Mouse (Mus musculus): ENCODE results near the gene Usb1. TPM values are rescaled to one million over a fixed set of nuclear protein-coding genes. Genes with fewer than 3 reads are reported as not detected.

Usb1 gene
- polyA plus RNA-seq, 1 experiment = 21.2 TPM

GRCm38 (mm10) chr8:95396752-95397151, 64.7 kb downstream of the Usb1 start:
- H3K4me1 ChIP-seq (ENCODE audit: control insufficient read depth, insufficient read depth, insufficient read length, low read length) = no peaks in the 10 kb centered on the region

More at GRCm38 (mm10) chr8:95396752-95397151, 64.7 kb downstream of the Usb1 start:
- Histone ChIP-seq H3K27ac (ENCODE audit: insufficient read depth, low read depth, low read length) (no peak overlapping the region), H3K36me3 (ENCODE audit: control insufficient read depth, insufficient read depth, low read length) (no peaks in the 10 kb centered on the region), H3K27me3 (ENCODE audit: control insufficient read depth, insufficient read depth, low read length) (no peaks in the 10 kb centered on the region), H3K4me3 (ENCODE audit: low read depth, low read length) (no peak overlapping the region)
- WGBS = 77% methylated on average over 11 of the region's 11 CpGs
- TF ChIP-seq CTCF (IDR thresholded peaks at IDR 0.05; ENCODE audit: extremely low read depth, insufficient read length, insufficient replicate concordance, low read depth, low read length) (no peak), POLR2A (IDR thresholded peaks at IDR 0.05; ENCODE audit: low read depth, low read length) (no peak)

Other genes with a start within 250 kb of the Usb1 start
- 35.0 and 64.7 TPM in 2 replicates for gene Kifc3, start 129.5 kb upstream of the Usb1 start, polyA plus RNA-seq (2012; rRNA removed)
- gene Cngb1, start 25.7 kb upstream of the Usb1 start, polyA plus RNA-seq (2012; rRNA removed) = 0.13 and 0.15 TPM in 2 replicates
- gene Tepp, start 21.7 kb upstream of the Usb1 start, polyA plus RNA-seq (2012; rRNA removed) = not detected in 2 replicates
- 5.2 and 8.7 TPM in 2 replicates for gene Zfp319, start 334 bp upstream of the Usb1 start, polyA plus RNA-seq (2012; rRNA removed)
- 19.7 and 28.7 TPM in 2 replicates for gene Mmp15, start 20.0 kb downstream of the Usb1 start, polyA plus RNA-seq (2012; rRNA removed)
- gene Cfap20, start 102.6 kb downstream of the Usb1 start, polyA plus RNA-seq (2012; rRNA removed) = 25.6 and 33.3 TPM in 2 replicates
- gene Csnk2a2, start 157.8 kb downstream of the Usb1 start, polyA plus RNA-seq (2012; rRNA removed) = 6.0 and 8.2 TPM in 2 replicates
- not detected in 2 replicates for gene Ccdc113, start 201.8 kb downstream of the Usb1 start, polyA plus RNA-seq (2012; rRNA removed)
- gene Prss54, start 244.1 kb downstream of the Usb1 start, polyA plus RNA-seq (2012; rRNA removed) = not detected in 2 replicates

Data from small intestine, adult 2 months (tissue).